11 mouse cellular contexts compared by ENCODE assay signal in the genomic region with DNA sequence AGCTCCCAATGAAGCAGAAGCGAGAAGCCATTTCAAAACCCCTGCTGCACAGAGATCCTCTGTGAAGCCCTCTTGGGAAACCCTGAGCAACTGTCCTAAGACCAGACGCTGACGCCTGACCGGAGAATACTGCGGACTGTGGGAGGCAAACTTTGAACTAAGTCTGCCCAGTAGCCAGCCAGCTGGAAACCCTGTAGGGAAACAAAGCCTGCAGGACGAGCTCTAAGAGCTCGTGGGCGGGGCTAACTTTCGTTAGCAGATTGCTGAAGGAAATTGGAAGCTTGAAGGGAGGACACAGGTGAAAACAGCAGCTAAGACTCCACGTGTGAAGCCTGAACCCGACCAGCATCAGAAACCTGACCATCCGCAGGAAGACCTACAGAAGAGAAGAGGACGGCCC. TPM values are rescaled to one million over a fixed set of nuclear protein-coding genes. Genes with fewer than 3 reads are reported as not detected.
DNase-seq lines count a peak whose midpoint lies in the region; ATAC-seq and TF ChIP-seq lines count a peak whose summit lies in the region.
"Had no signal": no experiment of that assay in that cellular context is flagged by ENCODE, and none has a peak within 500 bp of the region (broad histone marks: within the 10 kb centered on the region; RNA-seq: fewer than 3 reads in every experiment).

No protein-coding gene starts in this region.

- WGBS in kidney, embryonic 14.5 days = 7% methylated on average over 13 of the region's 13 CpGs
- 3% methylated on average over 13 of the region's 13 CpGs for WGBS in forebrain, embryonic 13.5 days
- whole genome bisulfite sequencing in kidney, postnatal 0 days = 5% methylated on average over 13 of the region's 13 CpGs

- no peak for TF ChIP-seq CTCF in kidney, postnatal 0 days (IDR thresholded peaks at IDR 0.05; ENCODE audit: low read depth)

- DNase-seq in kidney, adult 11 months = peak; percentile 42
- peak; percentile 21 for DNase-seq in kidney, postnatal 0 days (ENCODE audit: low spot score)
- DNase-seq in retina, embryonic 14.5 days (ENCODE audit: low spot score) = peak; percentile 49
- DNase-seq in right cerebral cortex, adult 18-20 months = no peak
- DNase-seq in cerebellum, postnatal 10 days = no peak
- DNase-seq in frontal cortex, postnatal 25 days (ENCODE audit: low spot score in 2 of 2) = no peak
- DNase-seq: cerebellum, adult 8-10 months; gastrocnemius, adult 2 months had no signal

- H3K4me3 ChIP-seq in kidney, embryonic 14.5 days (ENCODE audit: low read length) = no peak overlapping the region
- no peak overlapping the region for H3K4me3 ChIP-seq in forebrain, embryonic 13.5 days
- no peak overlapping the region for H3K4me3 ChIP-seq in kidney, postnatal 0 days (replicated peaks; ENCODE audit: low read depth, low read length)
- H3K4me3 ChIP-seq: gastrocnemius, adult 2 months had no signal

- H3K9me3 ChIP-seq in kidney, embryonic 14.5 days (ENCODE audit: control insufficient read depth, low read length) = no peaks in the 10 kb centered on the region
- H3K9me3 ChIP-seq in forebrain, embryonic 13.5 days (replicated peaks) = no peaks in the 10 kb centered on the region
- H3K9me3 ChIP-seq in kidney, postnatal 0 days (replicated peaks; ENCODE audit: low read length) = no peaks in the 10 kb centered on the region

- no peak overlapping the region for H3K27ac ChIP-seq in kidney, embryonic 14.5 days (ENCODE audit: low read depth, low read length)
- no peak overlapping the region for H3K27ac ChIP-seq in forebrain, embryonic 13.5 days
- H3K27ac ChIP-seq in kidney, postnatal 0 days = no peak overlapping the region
- H3K27ac ChIP-seq: gastrocnemius, adult 2 months had no signal

- ATAC-seq in kidney, embryonic 14.5 days (ENCODE audit: low FRiP score, low TSS enrichment) = no peak
- ATAC-seq in forebrain, embryonic 13.5 days = no peak
- no peak for ATAC-seq in kidney, postnatal 0 days (replicated peaks; ENCODE audit: low FRiP score, low read depth)

- no peaks in the 10 kb centered on the region for H3K4me1 ChIP-seq in kidney, embryonic 14.5 days (ENCODE audit: control insufficient read depth, insufficient read depth, low read length)
- peaks cover 14% of the 10 kb centered on the region for H3K4me1 ChIP-seq in forebrain, embryonic 13.5 days
- no peaks in the 10 kb centered on the region for H3K4me1 ChIP-seq in kidney, postnatal 0 days (replicated peaks; ENCODE audit: insufficient read depth, low read length)

- H3K9ac ChIP-seq in kidney, embryonic 14.5 days (ENCODE audit: low read depth, low read length) = no peak overlapping the region
- no peak overlapping the region for H3K9ac ChIP-seq in forebrain, embryonic 13.5 days
- H3K9ac ChIP-seq in kidney, postnatal 0 days (ENCODE audit: low read depth, low read length) = no peak overlapping the region

- no peak overlapping the region; the same call in 1 of the 2 replicates for H3K4me2 ChIP-seq in kidney, embryonic 14.5 days (replicated peaks; ENCODE audit: low read depth, low read length)
- peak overlapping the region; percentile 39 for H3K4me2 ChIP-seq in forebrain, embryonic 13.5 days
- 0 out of 2 replicates have a peak overlapping the region, but pooled peaks have one; percentile 4 for H3K4me2 ChIP-seq in kidney, postnatal 0 days (ENCODE audit: low read length)

- H3K27me3 ChIP-seq in kidney, embryonic 14.5 days (ENCODE audit: control insufficient read depth, insufficient read depth, low read length) = no peaks in the 10 kb centered on the region
- H3K27me3 ChIP-seq in forebrain, embryonic 13.5 days = no peaks in the 10 kb centered on the region
- H3K27me3 ChIP-seq in kidney, postnatal 0 days (ENCODE audit: insufficient read depth, low read length) = no peaks in the 10 kb centered on the region

- H3K36me3 ChIP-seq in kidney, embryonic 14.5 days (ENCODE audit: control insufficient read depth, insufficient read depth, low read length) = no peaks in the 10 kb centered on the region
- H3K36me3 ChIP-seq in forebrain, embryonic 13.5 days (ENCODE audit: poor library complexity, severe bottlenecking) = no peaks in the 10 kb centered on the region
- no peaks in the 10 kb centered on the region for H3K36me3 ChIP-seq in kidney, postnatal 0 days (ENCODE audit: insufficient read depth, low read length)

RNA-seq across cellular contexts. Expression of a gene that starts 40.3 kb away (rescaled TPM):
- 5.2 and 6.4 TPM in 2 replicates for polyA plus RNA-seq in kidney, embryonic 14.5 days (2014; fragmentation: Nextera tagmentation; extraction: Ambion mirVana)
- polyA plus RNA-seq in forebrain, embryonic 13.5 days (2015; fragmentation: Nextera tagmentation; extraction: Ambion mirVana) = 11.9 and 15.0 TPM in 2 replicates
- 12.8 and 13.0 TPM in 2 replicates for polyA plus RNA-seq in kidney, postnatal 0 days (2015; fragmentation: Nextera tagmentation; extraction: Ambion mirVana)

RNA-seq across cellular contexts. Expression of a gene that starts 45.7 kb away (rescaled TPM):
- not detected in 2 replicates for polyA plus RNA-seq in kidney, embryonic 14.5 days (2014; fragmentation: Nextera tagmentation; extraction: Ambion mirVana)
- not detected in 2 replicates for polyA plus RNA-seq in forebrain, embryonic 13.5 days (2015; fragmentation: Nextera tagmentation; extraction: Ambion mirVana)
- not detected in 2 replicates for polyA plus RNA-seq in kidney, postnatal 0 days (2015; fragmentation: Nextera tagmentation; extraction: Ambion mirVana)
- polyA plus RNA-seq: limb, embryonic 14.5 days had no signal

Comparison
In these comparisons a context has a peak if more than half of its experiments do, and no peak if none do; other contexts are left out.
1. DNase-seq: peak in kidney, adult 11 months (single experiment), kidney, postnatal 0 days (single experiment) and retina, embryonic 14.5 days (single experiment); none in right cerebral cortex, adult 18-20 months (single experiment), cerebellum, postnatal 10 days (0 of 2) and frontal cortex, postnatal 25 days (0 of 2).